Mouse (Mus musculus): ENCODE measurements around the gene Thada. TPM values are rescaled to one million over a fixed set of nuclear protein-coding genes. Genes with fewer than 3 reads are reported as not detected.

Thada gene
- 8.2 and 9.2 TPM in 2 replicates for polyA plus RNA-seq (2016; fragmentation: Nextera tagmentation; extraction: Ambion mirVana)

DNA sequence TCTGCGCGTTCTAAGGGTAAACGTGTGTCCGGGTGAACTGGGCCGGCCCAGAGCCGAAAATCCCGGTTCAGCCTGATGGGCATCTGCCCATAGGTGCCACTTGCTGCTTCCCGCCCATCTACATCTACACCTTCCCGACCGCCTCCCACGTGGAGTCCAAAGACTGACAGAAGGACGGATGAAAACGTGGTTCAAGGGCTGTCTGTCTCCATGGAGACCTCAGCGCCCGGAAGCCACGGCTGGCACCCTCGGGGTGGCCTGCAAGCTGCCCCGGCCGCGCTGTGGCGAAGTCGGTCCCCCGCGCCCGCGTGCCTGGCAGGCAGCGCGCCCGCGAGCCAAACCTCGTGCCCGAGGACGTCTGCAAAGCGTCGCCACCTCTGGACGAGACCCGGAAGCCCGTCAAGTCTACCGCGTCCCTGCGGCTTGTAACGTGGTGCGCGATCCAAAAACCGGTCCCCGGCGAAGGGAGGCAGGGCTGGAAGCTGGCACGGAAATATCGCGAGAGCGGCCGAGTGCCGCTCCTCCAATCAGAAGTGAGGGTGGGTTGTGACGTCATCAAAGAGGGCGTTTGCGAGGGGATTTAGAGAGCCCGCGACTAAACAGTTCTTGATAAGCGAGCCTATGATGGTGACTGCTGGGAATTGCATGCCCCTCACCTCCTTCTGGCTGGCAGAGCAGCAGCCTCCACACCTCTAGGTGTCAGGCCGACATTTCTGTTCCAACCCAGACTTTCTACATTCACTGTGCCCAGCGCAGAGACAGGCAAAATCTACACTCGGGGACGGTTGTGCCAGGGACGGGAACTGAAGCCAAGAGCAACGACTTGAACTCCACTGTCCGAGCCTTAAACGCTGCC lies at the start of gene Thada:
Thada (minus strand) TSS at position 453 of the 856 bp plus-strand sequence.
- Histone ChIP-seq H3K36me3 (peaks cover 8% of the 10 kb centered on the region), H3K4me1 (peaks cover 9% of the 10 kb centered on the region; the same call in 1 of the 2 replicates), H3K27me3 (ENCODE audit: insufficient read depth, poor library complexity, severe bottlenecking) (no peaks in the 10 kb centered on the region), H3K4me3 (peak within 1 kb of the TSS; percentile 96), H3K27ac (peak within 1 kb of the TSS; percentile 93), H3K9me3 (no peaks in the 10 kb centered on the region)
- WGBS: under 1% methylated on average over 67 of the region's 67 CpGs
- peak; percentile 99 for DNase-seq (ENCODE audit: low spot score)

DNA sequence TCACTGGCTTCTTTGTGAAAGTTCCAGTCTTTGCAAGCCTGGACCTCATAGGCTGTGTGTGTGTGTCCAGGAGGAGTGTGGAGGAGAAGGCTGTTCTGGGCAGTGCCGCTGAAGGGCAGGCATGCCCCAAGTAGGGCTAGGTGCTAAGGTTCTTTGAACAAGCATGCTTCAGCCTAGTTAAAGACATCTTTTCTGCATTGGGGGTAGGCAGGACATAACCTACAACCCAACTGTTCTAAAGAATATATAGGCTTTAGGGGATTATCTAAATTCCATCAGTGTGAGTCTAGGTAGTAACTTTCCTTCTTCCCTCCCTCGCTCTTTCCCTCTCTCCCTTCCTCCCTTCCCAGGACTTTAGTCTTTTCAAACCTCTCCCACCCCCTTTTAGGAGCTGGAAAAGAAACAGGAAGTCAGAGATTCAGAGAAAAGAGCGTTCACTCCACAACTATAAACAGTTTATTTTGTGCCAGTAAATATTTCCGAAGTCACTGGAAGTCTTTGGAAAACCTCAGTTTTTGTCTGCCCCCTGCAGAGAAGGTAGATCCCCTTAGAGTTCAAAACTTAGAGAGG lies 46.6 kb upstream of the Thada start:
- no peaks in the 10 kb centered on the region for H3K9me3 ChIP-seq
- H3K27ac ChIP-seq: peak overlapping the region; percentile 82
- H3K4me3 ChIP-seq: peak overlapping the region; percentile 75
- H3K4me1 ChIP-seq: peaks cover 19% of the 10 kb centered on the region; the same call in 1 of the 2 replicates
- no peaks in the 10 kb centered on the region for H3K36me3 ChIP-seq
- DNase-seq (ENCODE audit: low spot score): no peak
- H3K27me3 ChIP-seq (ENCODE audit: insufficient read depth, poor library complexity, severe bottlenecking): 0 out of 2 replicates have a peak, but pooled peaks cover 4% of the 10 kb centered on the region
- WGBS: 24% methylated on average over 4 of the region's 4 CpGs

DNA sequence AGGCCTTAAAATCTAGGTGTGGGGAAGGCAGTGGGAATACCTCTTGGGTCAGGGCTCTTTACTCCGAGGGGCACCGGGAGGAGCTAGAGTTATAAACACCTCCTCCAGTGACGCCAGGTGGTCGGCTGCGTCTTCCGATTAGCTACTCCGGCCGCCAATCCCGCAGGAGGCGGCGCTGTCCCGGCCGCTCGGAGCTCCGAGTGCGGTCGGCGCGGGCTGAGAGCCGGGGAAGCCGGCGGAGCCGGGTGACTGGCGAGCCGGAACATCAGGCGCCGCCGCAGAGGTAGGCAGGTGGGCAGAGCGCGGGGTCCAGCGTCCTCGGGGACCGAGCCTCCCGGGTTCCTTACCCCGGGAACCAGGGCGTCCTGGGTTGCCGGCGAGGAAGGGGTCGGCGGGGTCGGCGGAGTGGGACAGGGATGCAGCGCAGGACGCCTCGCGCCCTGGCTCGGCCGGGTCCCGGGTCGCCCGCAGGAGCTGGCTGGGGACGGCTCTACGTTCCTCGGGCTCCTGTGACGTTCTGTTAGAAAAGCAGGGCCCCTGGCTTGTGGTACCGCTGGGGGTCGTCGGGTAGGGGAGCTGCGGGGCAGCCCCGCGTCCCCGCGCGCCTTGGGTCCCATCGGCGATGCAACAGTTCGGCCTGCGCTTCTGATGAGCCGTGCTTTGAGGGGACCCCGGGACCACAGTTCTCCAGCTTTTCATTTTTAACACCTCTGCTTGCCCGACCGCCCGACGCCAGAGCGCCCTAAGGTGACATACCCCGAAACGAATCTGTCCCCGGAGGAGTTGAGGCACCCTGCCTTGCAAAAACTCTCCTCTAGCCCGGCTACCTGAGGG lies 45.9 kb upstream of the Thada start, which contains the start of gene Plekhh2:
Plekhh2 (plus strand) TSS at position 214 of the 834 bp plus-strand sequence.
- H3K27ac ChIP-seq: peak within 1 kb of the TSS; percentile 82
- DNase-seq (ENCODE audit: low spot score): peak; percentile 91
- no peaks in the 10 kb centered on the region for H3K9me3 ChIP-seq
- 0 out of 2 replicates have a peak, but pooled peaks cover 4% of the 10 kb centered on the region for H3K27me3 ChIP-seq (ENCODE audit: insufficient read depth, poor library complexity, severe bottlenecking)
- no peaks in the 10 kb centered on the region for H3K36me3 ChIP-seq
- under 1% methylated on average over 79 of the region's 79 CpGs for WGBS
- peaks cover 19% of the 10 kb centered on the region; the same call in 1 of the 2 replicates for H3K4me1 ChIP-seq
- peak within 1 kb of the TSS; percentile 75 for H3K4me3 ChIP-seq

DNA sequence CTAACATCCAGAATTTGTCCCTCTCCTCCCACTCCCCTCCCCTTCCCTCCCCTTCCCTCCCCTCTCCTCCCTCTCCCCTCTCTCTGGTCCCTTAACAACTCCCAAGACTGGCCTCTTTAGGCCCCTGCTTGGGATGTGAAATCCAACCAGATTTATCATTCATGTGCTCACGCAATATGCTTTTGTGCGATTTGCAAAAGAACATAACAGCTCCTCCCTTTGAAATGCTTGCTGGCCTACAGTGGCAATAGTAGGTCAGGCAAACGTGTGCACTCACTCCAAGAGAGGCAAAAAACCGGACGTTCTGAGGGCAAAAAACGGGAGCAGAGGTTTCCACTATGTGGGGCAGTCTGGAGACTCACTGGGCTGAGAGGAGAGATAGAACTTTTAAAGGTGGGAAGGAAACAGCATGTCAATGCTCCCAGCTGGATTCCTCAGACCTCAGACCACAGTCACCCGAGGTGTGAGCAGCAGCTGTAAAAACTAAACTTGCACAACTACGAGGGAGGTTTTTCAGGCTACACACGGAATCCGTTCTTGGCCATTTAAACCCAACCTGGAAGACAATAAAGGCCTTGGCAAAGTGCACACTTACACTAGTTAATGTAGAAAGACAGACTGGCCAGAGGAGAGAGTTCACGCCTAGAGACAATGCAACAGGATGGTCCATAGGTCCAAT lies 45.1 kb upstream of the Thada start:
- Histone ChIP-seq H3K4me3 (peak overlapping the region; percentile 75), H3K9me3 (no peaks in the 10 kb centered on the region), H3K4me1 (peaks cover 19% of the 10 kb centered on the region; the same call in 1 of the 2 replicates), H3K27ac (peak overlapping the region; percentile 82), H3K36me3 (no peaks in the 10 kb centered on the region), H3K27me3 (ENCODE audit: insufficient read depth, poor library complexity, severe bottlenecking) (0 out of 2 replicates have a peak, but pooled peaks cover 4% of the 10 kb centered on the region)
- no peak for DNase-seq (ENCODE audit: low spot score)
- 26% methylated on average over 11 of the region's 11 CpGs for WGBS

DNA sequence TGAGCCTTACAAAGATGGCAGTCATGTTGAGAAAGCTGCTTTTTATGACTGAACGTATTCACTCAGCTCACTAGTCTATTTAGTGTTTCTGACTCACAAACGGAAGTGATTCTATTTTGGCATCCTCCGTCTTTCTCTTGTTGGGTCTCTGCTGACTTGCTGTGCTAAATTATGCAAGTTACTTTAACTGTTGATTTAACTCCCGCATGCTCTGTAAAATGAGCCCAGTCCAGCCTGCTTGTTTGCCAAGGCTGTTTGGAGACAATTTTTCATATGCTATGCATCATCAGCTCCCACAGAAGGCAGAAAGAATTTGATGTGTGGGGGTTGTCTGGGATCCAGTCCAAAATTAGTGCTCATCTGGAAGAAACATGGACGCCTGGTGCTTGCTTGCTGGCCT lies 44.4 kb upstream of the Thada start:
- Histone ChIP-seq H3K36me3 (no peaks in the 10 kb centered on the region), H3K9me3 (no peaks in the 10 kb centered on the region), H3K27me3 (ENCODE audit: insufficient read depth, poor library complexity, severe bottlenecking) (0 out of 2 replicates have a peak, but pooled peaks cover 4% of the 10 kb centered on the region), H3K4me3 (no peak overlapping the region), H3K4me1 (peaks cover 19% of the 10 kb centered on the region; the same call in 1 of the 2 replicates), H3K27ac (no peak overlapping the region)
- peak; percentile 45 for DNase-seq (ENCODE audit: low spot score)
- WGBS: 68% methylated on average over 5 of the region's 5 CpGs

DNA sequence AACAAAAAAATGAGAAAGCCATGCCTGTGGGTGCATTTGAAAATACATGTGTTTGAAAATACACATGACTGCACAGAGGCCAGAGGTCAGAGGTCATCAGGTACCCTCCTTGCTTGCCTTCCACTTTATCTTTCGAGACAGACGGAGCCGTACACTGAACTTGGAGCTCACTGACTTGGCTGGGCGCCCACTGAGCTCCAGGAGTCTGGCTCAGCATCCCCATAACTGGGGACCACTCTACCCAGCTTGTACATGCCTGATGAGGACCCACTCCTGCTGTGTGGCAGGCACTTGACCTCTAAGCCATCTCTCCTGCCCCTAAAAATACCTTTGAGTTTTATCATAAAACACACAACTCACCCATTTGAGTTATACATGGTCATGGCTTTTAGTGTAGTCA lies 43.2 kb upstream of the Thada start:
- H3K27ac ChIP-seq: no peak overlapping the region
- 0 out of 2 replicates have a peak, but pooled peaks cover 4% of the 10 kb centered on the region for H3K27me3 ChIP-seq (ENCODE audit: insufficient read depth, poor library complexity, severe bottlenecking)
- 55% methylated on average over 4 of the region's 4 CpGs for WGBS
- H3K9me3 ChIP-seq: no peaks in the 10 kb centered on the region
- no peak overlapping the region for H3K4me3 ChIP-seq
- peak; percentile 74 for DNase-seq (ENCODE audit: low spot score)
- H3K4me1 ChIP-seq: peaks cover 19% of the 10 kb centered on the region; the same call in 1 of the 2 replicates
- H3K36me3 ChIP-seq: no peaks in the 10 kb centered on the region

DNA sequence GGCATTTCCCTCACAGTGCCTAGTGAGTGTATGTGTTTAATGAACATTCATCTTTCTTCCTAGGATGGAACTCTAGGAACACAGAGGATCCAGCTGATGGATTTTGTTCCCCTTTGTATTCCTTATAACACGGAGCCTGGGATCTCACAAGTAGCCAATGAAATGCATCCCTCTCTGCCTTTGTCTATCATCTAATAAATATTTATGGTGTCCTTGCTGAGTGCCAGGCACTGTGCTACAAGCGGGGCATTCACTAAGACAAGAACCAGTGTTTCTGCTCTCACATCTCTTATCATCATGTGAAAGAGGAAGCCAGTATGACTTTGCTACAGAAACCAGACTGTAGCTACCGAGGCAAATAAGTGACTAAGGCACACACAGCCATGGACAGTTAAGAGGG lies 42.7 kb upstream of the Thada start:
- peaks cover 19% of the 10 kb centered on the region; the same call in 1 of the 2 replicates for H3K4me1 ChIP-seq
- peak; percentile 9 for DNase-seq (ENCODE audit: low spot score)
- 0 out of 2 replicates have a peak, but pooled peaks cover 4% of the 10 kb centered on the region for H3K27me3 ChIP-seq (ENCODE audit: insufficient read depth, poor library complexity, severe bottlenecking)
- H3K4me3 ChIP-seq: no peak overlapping the region
- H3K36me3 ChIP-seq: no peaks in the 10 kb centered on the region
- WGBS: 56% methylated on average over 3 of the region's 3 CpGs
- H3K27ac ChIP-seq: no peak overlapping the region
- H3K9me3 ChIP-seq: no peaks in the 10 kb centered on the region

DNA sequence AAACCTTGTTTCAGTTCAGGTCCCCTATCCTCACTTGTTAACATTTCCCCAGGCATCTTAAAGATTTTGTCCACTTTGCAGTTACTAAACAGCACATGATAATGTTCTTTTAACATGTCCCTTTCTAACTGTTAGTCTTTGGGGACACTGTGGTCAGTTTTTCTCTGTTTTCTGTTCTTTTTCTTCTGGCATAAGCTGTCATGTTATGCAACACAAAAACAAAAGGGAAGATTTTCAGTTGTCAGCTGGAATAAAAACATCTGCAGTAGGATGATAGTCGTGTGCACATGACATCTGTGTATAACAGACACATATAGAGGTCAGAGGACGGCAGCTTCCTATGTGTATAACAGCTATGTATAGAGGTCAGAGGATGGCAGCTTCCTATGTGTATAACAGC lies 39.9 kb upstream of the Thada start:
- Histone ChIP-seq H3K4me1 (peaks cover 5% of the 10 kb centered on the region; the same call in 1 of the 2 replicates), H3K27ac (no peak overlapping the region), H3K36me3 (no peaks in the 10 kb centered on the region), H3K9me3 (no peaks in the 10 kb centered on the region), H3K4me3 (no peak overlapping the region), H3K27me3 (ENCODE audit: insufficient read depth, poor library complexity, severe bottlenecking) (no peaks in the 10 kb centered on the region)
- 62% methylated on average over 2 of the region's 2 CpGs for whole genome bisulfite sequencing
- no peak for DNase-seq (ENCODE audit: low spot score)

DNA sequence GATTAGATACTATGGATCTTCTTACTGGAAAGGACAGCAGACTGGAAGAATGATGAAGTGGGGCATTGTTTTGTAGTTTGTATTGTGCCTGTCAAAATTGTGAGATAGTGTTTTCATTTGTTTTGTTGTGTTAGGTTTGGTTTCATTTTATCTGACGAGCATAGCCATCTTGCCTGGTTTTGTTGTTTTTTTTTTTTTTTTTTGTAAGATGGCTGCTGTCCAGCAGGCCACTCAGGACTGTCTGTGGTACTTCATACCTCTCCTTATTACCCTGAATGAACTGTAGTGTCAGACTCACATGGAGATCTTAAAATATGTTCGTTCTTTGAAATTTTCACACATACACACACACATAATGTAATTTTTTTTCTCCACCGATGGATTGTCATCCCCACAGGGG lies 36.3 kb upstream of the Thada start:
- Histone ChIP-seq H3K9me3 (no peaks in the 10 kb centered on the region), H3K4me1 (no peaks in the 10 kb centered on the region), H3K27me3 (ENCODE audit: insufficient read depth, poor library complexity, severe bottlenecking) (no peaks in the 10 kb centered on the region), H3K36me3 (no peaks in the 10 kb centered on the region), H3K4me3 (no peak overlapping the region), H3K27ac (no peak overlapping the region)
- no peak for DNase-seq (ENCODE audit: low spot score)
- 65% methylated on average over 3 of the region's 3 CpGs for WGBS

DNA sequence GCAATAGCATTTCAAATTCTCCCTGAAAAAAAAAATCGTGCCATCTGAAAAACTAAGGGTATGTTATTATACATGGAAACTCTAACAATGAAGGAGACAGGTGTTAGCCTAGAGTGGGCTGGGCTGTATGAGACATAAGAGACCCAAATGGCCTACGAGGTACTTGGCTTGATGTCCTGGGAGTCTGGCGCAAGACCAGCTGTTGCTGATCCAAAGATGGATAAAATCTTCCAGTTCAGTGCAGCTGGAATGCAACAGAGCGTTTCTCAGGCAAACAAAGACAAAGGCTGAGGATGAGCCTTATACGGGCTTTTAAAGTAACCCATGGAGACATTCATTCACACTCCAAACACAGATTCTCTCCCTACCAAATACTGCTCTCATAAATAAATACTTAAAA lies 32.6 kb upstream of the Thada start:
- DNase-seq (ENCODE audit: low spot score): no peak
- H3K9me3 ChIP-seq: no peaks in the 10 kb centered on the region
- H3K36me3 ChIP-seq: no peaks in the 10 kb centered on the region
- H3K4me1 ChIP-seq: no peaks in the 10 kb centered on the region
- H3K27ac ChIP-seq: no peak overlapping the region
- WGBS: 76% methylated on average over 5 of the region's 5 CpGs
- no peak overlapping the region for H3K4me3 ChIP-seq
- H3K27me3 ChIP-seq (ENCODE audit: insufficient read depth, poor library complexity, severe bottlenecking): no peaks in the 10 kb centered on the region

DNA sequence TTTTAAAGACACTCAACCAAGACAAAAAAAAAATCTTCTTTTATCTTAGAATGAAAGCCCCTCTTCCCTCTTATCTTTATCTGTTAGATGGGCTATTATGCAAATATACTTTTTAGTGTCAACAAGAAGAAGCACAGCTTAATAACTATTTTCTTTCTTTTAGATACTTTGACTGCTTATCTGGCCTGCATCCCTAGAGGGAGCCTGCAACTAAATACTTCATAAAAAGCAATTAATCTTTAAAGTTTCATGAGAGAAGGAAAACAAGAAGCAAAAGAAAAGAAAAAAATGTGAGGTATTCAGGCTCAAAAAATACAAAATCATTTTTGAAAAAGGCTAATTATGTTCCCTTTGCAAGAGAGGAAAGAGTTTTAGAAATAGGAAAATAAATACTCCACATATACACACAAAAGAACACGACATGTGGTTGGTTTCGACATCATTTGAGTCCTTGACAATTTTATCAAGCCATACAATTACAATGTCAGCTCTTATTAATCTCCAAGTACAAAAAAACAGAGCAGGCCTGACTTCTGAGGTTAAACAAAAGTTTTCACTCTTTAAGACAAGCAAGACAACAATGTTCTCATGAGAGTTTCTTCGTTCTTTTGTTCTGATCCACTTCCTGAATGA lies 32.1 kb upstream of the Thada start:
- H3K4me1 ChIP-seq: no peaks in the 10 kb centered on the region
- H3K27me3 ChIP-seq (ENCODE audit: insufficient read depth, poor library complexity, severe bottlenecking): no peaks in the 10 kb centered on the region
- H3K36me3 ChIP-seq: no peaks in the 10 kb centered on the region
- no peaks in the 10 kb centered on the region for H3K9me3 ChIP-seq
- 69% methylated on average over 3 of the region's 3 CpGs for whole genome bisulfite sequencing
- no peak overlapping the region for H3K4me3 ChIP-seq
- no peak overlapping the region for H3K27ac ChIP-seq
- DNase-seq (ENCODE audit: low spot score): no peak

DNA sequence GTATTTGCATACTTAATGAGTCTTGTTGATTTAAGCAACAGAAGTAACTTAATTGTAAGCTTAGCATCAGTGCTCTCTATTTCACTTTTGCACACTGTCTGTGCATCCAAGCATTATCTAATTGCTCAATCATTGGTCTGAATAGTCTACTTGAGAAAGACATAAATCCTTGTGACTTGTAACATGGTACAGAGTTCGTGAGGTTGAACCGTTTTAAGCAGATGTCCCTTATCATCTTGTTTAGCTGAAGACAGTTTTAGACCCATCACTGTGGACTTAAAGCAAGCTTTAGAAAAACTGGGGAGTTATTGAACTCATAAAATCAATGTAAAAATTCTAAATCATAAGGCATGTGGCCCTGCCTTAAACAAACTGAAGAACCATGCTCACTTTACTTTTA lies 31.6 kb upstream of the Thada start:
- no peaks in the 10 kb centered on the region for H3K4me1 ChIP-seq
- no peak for DNase-seq (ENCODE audit: low spot score)
- no peaks in the 10 kb centered on the region for H3K27me3 ChIP-seq (ENCODE audit: insufficient read depth, poor library complexity, severe bottlenecking)
- no peaks in the 10 kb centered on the region for H3K9me3 ChIP-seq
- H3K36me3 ChIP-seq: no peaks in the 10 kb centered on the region
- no peak overlapping the region for H3K4me3 ChIP-seq
- 65% methylated on average over 2 of the region's 2 CpGs for WGBS
- no peak overlapping the region for H3K27ac ChIP-seq
